Mouse (Mus musculus) heart, postnatal 0 days (tissue): ENCODE measurements at regions not wholly inside any gene's neighbourhood (a gene's known extent, or its start where the extent isn't known, plus 50 kb on each side); places are given as distances from the start of the nearest gene placed in this dataset.

Source experiments
- CTCF ChIP-seq: IDR thresholded peaks from 2 replicates; pipeline ENCODE4 v1.5.1; 2016; ENCODE audit warnings: antibody characterized with exemption, control low read depth, low read depth
- EP300 ChIP-seq: IDR thresholded peaks from 2 replicates; pipeline ENCODE4 v1.6.1; 2016; ENCODE audit warnings: antibody characterized with exemption, low read depth

DNA sequence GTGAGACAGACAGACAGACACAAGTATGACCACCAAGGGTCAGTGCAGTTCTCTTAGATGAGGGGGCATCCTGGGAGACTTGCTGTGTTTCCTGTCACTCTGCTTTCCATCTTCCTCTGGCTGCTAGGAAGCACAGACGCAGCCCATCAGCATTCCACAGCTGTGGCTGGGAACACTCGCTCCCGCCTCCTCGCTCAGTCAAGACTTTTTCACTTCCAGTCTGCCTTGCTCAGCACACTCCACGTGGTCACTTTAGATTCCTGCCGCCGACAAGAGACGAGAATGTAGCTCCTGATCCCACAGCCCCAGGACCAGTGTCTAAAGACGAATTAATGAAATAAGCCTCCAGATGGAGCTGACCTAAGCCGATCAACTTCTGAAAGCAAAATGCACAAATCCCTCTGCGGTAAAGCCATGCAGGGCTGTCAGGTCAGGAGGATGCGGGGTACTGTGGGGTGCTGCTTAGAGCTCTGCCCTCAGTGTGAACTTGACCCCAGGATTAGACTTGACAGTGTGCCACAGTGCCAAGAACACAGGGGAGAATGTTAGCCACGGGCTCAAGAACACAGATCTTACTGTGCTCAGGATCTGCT, 348.6 kb downstream of the Rps6kc1 start:
- TF ChIP-seq CTCF = no peak
- TF ChIP-seq EP300 = no peak
